In genomic region chr4:130166592-130166991, GRCm38 (mm10) we compare ENCODE assay signal across 17 mouse cellular contexts. TPM values are rescaled to one million over a fixed set of nuclear protein-coding genes. Genes with fewer than 3 reads are reported as not detected.
DNase-seq lines count a peak whose midpoint lies in the region; ATAC-seq and TF ChIP-seq lines count a peak whose summit lies in the region.
"Had no signal": no experiment of that assay in that cellular context is flagged by ENCODE, and none has a peak within 500 bp of the region (broad histone marks: within the 10 kb centered on the region; RNA-seq: fewer than 3 reads in every experiment).

No protein-coding gene starts in this region.

- no peaks in the 10 kb centered on the region for H3K27me3 ChIP-seq in liver, adult 2 months (ENCODE audit: control insufficient read depth, insufficient read depth, low read length)
- H3K27me3 ChIP-seq in liver, embryonic 11.5 days (replicated peaks; ENCODE audit: control insufficient read depth, insufficient read depth, low read length): peaks cover 50% of the 10 kb centered on the region
- peaks cover 30% of the 10 kb centered on the region for H3K27me3 ChIP-seq in embryonic facial prominence, embryonic 13.5 days
- no peaks in the 10 kb centered on the region for H3K27me3 ChIP-seq in heart, postnatal 0 days (ENCODE audit: control insufficient read depth, insufficient read depth, low read length)

- H3K4me3 ChIP-seq in liver, adult 2 months (ENCODE audit: insufficient read depth, low read depth, low read length): no peak overlapping the region
- no peak overlapping the region for H3K4me3 ChIP-seq in liver, embryonic 11.5 days (ENCODE audit: low read depth, low read length)
- no peak overlapping the region for H3K4me3 ChIP-seq in embryonic facial prominence, embryonic 13.5 days
- no peak overlapping the region for H3K4me3 ChIP-seq in heart, postnatal 0 days (ENCODE audit: low read depth, low read length)
- H3K4me3 ChIP-seq: hindbrain, embryonic 13.5 days; liver, embryonic 15.5 days; midbrain, embryonic 12.5 days had no signal

- DNase-seq in heart, adult 11 months: peak; percentile 96
- DNase-seq in heart, postnatal 4 days: no peak
- DNase-seq in liver, adult 2 months (ENCODE audit: extremely low read depth, low read depth, low spot score): no peak
- no peak for DNase-seq in liver, embryonic 11.5 days (ENCODE audit: low spot score)
- no peak for DNase-seq in heart, postnatal 0 days (ENCODE audit: low spot score)
- DNase-seq in spleen, postnatal 36 days (ENCODE audit: low spot score in 2 of 2): no peak
- no peak for DNase-seq in left cerebral cortex, postnatal 36 days (ENCODE audit: low spot score in 2 of 2)
- DNase-seq: cerebellum, adult 11-12 months; forebrain, postnatal 0 days; gastrocnemius, postnatal 25 days had no signal

- H3K9ac ChIP-seq in liver, adult 2 months (ENCODE audit: low read depth, low read length): no peak overlapping the region
- H3K9ac ChIP-seq in liver, embryonic 11.5 days (ENCODE audit: low read depth, low read length): no peak overlapping the region
- H3K9ac ChIP-seq in embryonic facial prominence, embryonic 13.5 days: peak overlapping the region; percentile 0; the same call in 1 of the 2 replicates
- H3K9ac ChIP-seq in heart, postnatal 0 days (replicated peaks; ENCODE audit: low read depth, low read length): no peak overlapping the region
- H3K9ac ChIP-seq: forebrain, postnatal 0 days; hindbrain, embryonic 13.5 days; liver, embryonic 15.5 days; midbrain, embryonic 12.5 days had no signal

- TF ChIP-seq EP300 in heart, postnatal 0 days (IDR thresholded peaks at IDR 0.05; ENCODE audit: low read depth): no peak

- no peak overlapping the region for H3K4me2 ChIP-seq in liver, embryonic 11.5 days
- peak overlapping the region; percentile 4 for H3K4me2 ChIP-seq in embryonic facial prominence, embryonic 13.5 days
- no peak overlapping the region for H3K4me2 ChIP-seq in heart, postnatal 0 days (ENCODE audit: low read depth, low read length)

- H3K9me3 ChIP-seq in liver, embryonic 11.5 days (ENCODE audit: control insufficient read depth, low read length): no peaks in the 10 kb centered on the region
- no peaks in the 10 kb centered on the region for H3K9me3 ChIP-seq in embryonic facial prominence, embryonic 13.5 days
- no peaks in the 10 kb centered on the region for H3K9me3 ChIP-seq in heart, postnatal 0 days (replicated peaks; ENCODE audit: control insufficient read depth, low read length)
- H3K9me3 ChIP-seq: hindbrain, embryonic 13.5 days; liver, embryonic 15.5 days; midbrain, embryonic 12.5 days had no signal

- TF ChIP-seq POLR2A in liver, adult 2 months (IDR thresholded peaks at IDR 0.05; ENCODE audit: extremely low read depth, insufficient read depth, low read length): no peak

- 78% methylated on average over 8 of the region's 8 CpGs for WGBS in liver, adult 2 months
- WGBS in liver, embryonic 11.5 days: 79% methylated on average over 8 of the region's 8 CpGs
- 60% methylated on average over 8 of the region's 8 CpGs for WGBS in embryonic facial prominence, embryonic 13.5 days
- WGBS in heart, postnatal 0 days: 72% methylated on average over 8 of the region's 8 CpGs

- H3K79me2 ChIP-seq in liver, adult 2 months (ENCODE audit: control insufficient read depth, insufficient read depth, low read length): no peaks in the 10 kb centered on the region

- intact Hi-C loops in left cerebral cortex, postnatal 36 days (cut with DNase I): no loop called here

- H3K27ac ChIP-seq in liver, adult 2 months (replicated peaks; ENCODE audit: insufficient read depth, low read depth, low read length): 0 out of 2 replicates have a peak overlapping the region, but pooled peaks have one; percentile 16
- H3K27ac ChIP-seq in liver, embryonic 11.5 days (ENCODE audit: low read depth, low read length): no peak overlapping the region
- H3K27ac ChIP-seq in embryonic facial prominence, embryonic 13.5 days: peak overlapping the region; percentile 62; the same call in 1 of the 2 replicates
- peak overlapping the region; percentile 46 for H3K27ac ChIP-seq in heart, postnatal 0 days (ENCODE audit: low read depth)
- H3K27ac ChIP-seq: hindbrain, embryonic 13.5 days; liver, embryonic 15.5 days; midbrain, embryonic 12.5 days had no signal

- ATAC-seq in liver, embryonic 11.5 days (replicated peaks; ENCODE audit: low FRiP score): no peak
- no peak for ATAC-seq in embryonic facial prominence, embryonic 13.5 days (ENCODE audit: insufficient number of reproducible peaks, insufficient read depth, low FRiP score, low TSS enrichment, low read depth)
- no peak for ATAC-seq in heart, postnatal 0 days (ENCODE audit: insufficient read depth, low read depth)
- ATAC-seq: forebrain, postnatal 0 days had no signal

- H3K4me1 ChIP-seq in liver, adult 2 months (ENCODE audit: control insufficient read depth, insufficient read depth, low read length): peaks cover 10% of the 10 kb centered on the region; the same call in 1 of the 2 replicates
- H3K4me1 ChIP-seq in liver, embryonic 11.5 days (replicated peaks; ENCODE audit: control insufficient read depth, insufficient read depth, low read length): peaks cover 18% of the 10 kb centered on the region
- H3K4me1 ChIP-seq in embryonic facial prominence, embryonic 13.5 days: peaks cover 59% of the 10 kb centered on the region
- peaks cover 53% of the 10 kb centered on the region for H3K4me1 ChIP-seq in heart, postnatal 0 days (ENCODE audit: control insufficient read depth, insufficient read depth)

- no peaks in the 10 kb centered on the region for H3K36me3 ChIP-seq in liver, adult 2 months (ENCODE audit: control insufficient read depth, insufficient read depth, low read length)
- no peaks in the 10 kb centered on the region for H3K36me3 ChIP-seq in liver, embryonic 11.5 days (ENCODE audit: control insufficient read depth, insufficient read depth, low read length)
- no peaks in the 10 kb centered on the region for H3K36me3 ChIP-seq in embryonic facial prominence, embryonic 13.5 days
- H3K36me3 ChIP-seq in heart, postnatal 0 days (replicated peaks; ENCODE audit: control insufficient read depth, insufficient read depth, low read length): peaks cover 7% of the 10 kb centered on the region; the same call in 1 of the 2 replicates
- H3K36me3 ChIP-seq: hindbrain, embryonic 13.5 days; midbrain, embryonic 12.5 days had no signal

- no peak for TF ChIP-seq CTCF in liver, adult 2 months (IDR thresholded peaks at IDR 0.05; ENCODE audit: low read depth, low read length)
- TF ChIP-seq CTCF in heart, postnatal 0 days (IDR thresholded peaks at IDR 0.05; ENCODE audit: low read depth): no peak

RNA-seq across cellular contexts. Expression of gene Tinagl1, which starts 8.3 kb away (rescaled TPM):
- total RNA-seq in heart, postnatal 4 days (2021): 10 to 100 TPM; 68.9 to 69.4 TPM
- 13.3 and 21.4 TPM in 2 replicates for total RNA-seq in liver, adult 2 months (2014; rRNA removed)
- 30.5 and 35.3 TPM in 2 replicates for polyA plus RNA-seq in liver, adult 2 months (2012; rRNA removed)
- polyA plus RNA-seq in liver, embryonic 11.5 days (2014; fragmentation: Nextera tagmentation; extraction: Ambion mirVana): 15.3 and 16.1 TPM in 2 replicates
- polyA plus RNA-seq in embryonic facial prominence, embryonic 13.5 days (2015; fragmentation: Nextera tagmentation; extraction: Ambion mirVana): 13.8 and 14.2 TPM in 2 replicates
- total RNA-seq in heart, postnatal 0 days (2014; rRNA removed; ENCODE audit: low replicate concordance): 128 and 168 TPM in 2 replicates
- polyA plus RNA-seq in heart, postnatal 0 days (2015; fragmentation: Nextera tagmentation; extraction: Ambion mirVana): 56.1 and 61.3 TPM in 2 replicates
- total RNA-seq in left cerebral cortex, postnatal 36 days (2021): 10 to 100 TPM in 1 of 2 experiments, 1 to 10 TPM in 1; 8.0 to 13.4 TPM

RNA-seq across cellular contexts. Expression of gene Hcrtr1, which starts 27.4 kb away (rescaled TPM):
- total RNA-seq in heart, postnatal 4 days (2021): not detected
- not detected in 2 replicates for total RNA-seq in liver, adult 2 months (2014; rRNA removed)
- 0.04 TPM in 1 of 2 replicates, not detected in the other for polyA plus RNA-seq in liver, adult 2 months (2012; rRNA removed)
- 0.12 and 0.30 TPM in 2 replicates for polyA plus RNA-seq in liver, embryonic 11.5 days (2014; fragmentation: Nextera tagmentation; extraction: Ambion mirVana)
- 0.21 TPM in 2 replicates for polyA plus RNA-seq in embryonic facial prominence, embryonic 13.5 days (2015; fragmentation: Nextera tagmentation; extraction: Ambion mirVana)
- not detected in 2 replicates for total RNA-seq in heart, postnatal 0 days (2014; rRNA removed; ENCODE audit: low replicate concordance)
- polyA plus RNA-seq in heart, postnatal 0 days (2015; fragmentation: Nextera tagmentation; extraction: Ambion mirVana): not detected in 2 replicates
- total RNA-seq in left cerebral cortex, postnatal 36 days (2021): 1 to 10 TPM; 2.0 to 2.4 TPM
- total RNA-seq: common myeloid progenitor, adult 5-6 weeks; gastrocnemius, postnatal 25 days had no signal
- polyA plus RNA-seq: liver, embryonic 15.5 days had no signal

RNA-seq across cellular contexts. Expression of gene Gm853, which starts 55.6 kb away (rescaled TPM):
- total RNA-seq in heart, postnatal 4 days (2021): not detected
- total RNA-seq in liver, adult 2 months (2014; rRNA removed): not detected in 2 replicates
- not detected in 2 replicates for polyA plus RNA-seq in liver, adult 2 months (2012; rRNA removed)
- not detected in 2 replicates for polyA plus RNA-seq in liver, embryonic 11.5 days (2014; fragmentation: Nextera tagmentation; extraction: Ambion mirVana)
- polyA plus RNA-seq in embryonic facial prominence, embryonic 13.5 days (2015; fragmentation: Nextera tagmentation; extraction: Ambion mirVana): not detected in 2 replicates
- not detected in 2 replicates for total RNA-seq in heart, postnatal 0 days (2014; rRNA removed; ENCODE audit: low replicate concordance)
- not detected in 2 replicates for polyA plus RNA-seq in heart, postnatal 0 days (2015; fragmentation: Nextera tagmentation; extraction: Ambion mirVana)
- total RNA-seq in left cerebral cortex, postnatal 36 days (2021): not detected
- total RNA-seq: common myeloid progenitor, adult 5-6 weeks; forebrain, postnatal 0 days; gastrocnemius, postnatal 25 days; left cerebral cortex, adult 8-10 months had no signal
- polyA plus RNA-seq: liver, embryonic 15.5 days; midbrain, embryonic 12.5 days; stomach, embryonic 16.5 days had no signal
